Mouse (Mus musculus): ENCODE measurements at regions not wholly inside any gene's neighbourhood (a gene's known extent, or its start where the extent isn't known, plus 50 kb on each side); places are given as distances from the start of the nearest gene placed in this dataset.

DNA sequence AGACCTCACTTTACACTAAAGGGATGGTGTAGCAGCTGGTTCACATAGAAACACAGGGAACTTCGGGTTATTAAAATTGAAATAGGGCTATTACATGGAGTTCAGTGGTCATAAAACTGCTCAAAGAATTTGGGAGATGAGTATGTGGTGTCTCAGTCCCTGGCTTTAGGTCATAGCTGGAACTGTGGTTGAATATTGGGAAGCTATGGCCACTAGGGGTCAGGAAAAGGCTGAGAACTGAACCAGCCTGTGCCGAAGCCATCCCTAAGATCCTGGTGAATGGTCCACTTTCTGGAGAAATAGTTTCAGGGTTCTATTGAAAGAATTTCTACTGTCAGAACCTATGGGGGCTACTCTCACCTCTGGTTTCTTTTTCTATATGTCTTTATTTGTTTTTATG lies 229.0 kb downstream of the Ankrd50 start:
- TF ChIP-seq POLR2A (IDR thresholded peaks at IDR 0.05; ENCODE audit: extremely low read depth, insufficient read depth, low read length), result no peak
- peak; percentile 62 for TF ChIP-seq CTCF (IDR thresholded peaks at IDR 0.05; ENCODE audit: low read depth, low read length)
